Mouse (Mus musculus): ENCODE data around the gene Arhgap18. TPM values are rescaled to one million over a fixed set of nuclear protein-coding genes. Genes with fewer than 3 reads are reported as not detected.

Arhgap18 gene
- polyA plus RNA-seq, 1 experiment from 2014 or later, result 10.0 TPM

DNA sequence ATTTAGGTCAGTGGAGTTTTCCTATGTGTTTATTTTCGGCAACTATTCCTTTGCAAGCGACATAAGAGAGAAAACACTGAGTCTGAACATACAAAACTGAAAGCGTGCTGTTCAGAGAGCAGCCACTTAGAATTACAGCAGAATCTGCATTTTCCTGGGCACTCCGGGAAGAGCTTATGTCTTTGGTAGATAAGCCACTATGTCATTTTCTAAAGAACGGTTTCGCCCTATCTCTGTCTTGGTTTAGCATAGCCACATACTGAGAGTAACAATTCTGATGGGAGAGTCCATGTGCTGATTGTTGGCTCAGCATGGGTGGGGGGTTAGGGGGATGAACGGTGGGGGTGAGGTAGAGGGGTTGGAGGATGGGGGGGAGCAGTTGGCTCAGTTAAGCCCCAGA is 197.2 kb downstream of the Arhgap18 start:
- Histone ChIP-seq H3K36me3 (no peaks in the 10 kb centered on the region), H3K27me3 (ENCODE audit: insufficient read depth, poor library complexity, severe bottlenecking) (no peaks in the 10 kb centered on the region), H3K4me3 (no peak overlapping the region), H3K27ac (no peak overlapping the region), H3K9me3 (no peaks in the 10 kb centered on the region), H3K4me1 (replicated peaks) (no peaks in the 10 kb centered on the region)
- 87% methylated on average over 7 of the region's 7 CpGs for WGBS
- DNase-seq (ENCODE audit: low spot score), result no peak

DNA sequence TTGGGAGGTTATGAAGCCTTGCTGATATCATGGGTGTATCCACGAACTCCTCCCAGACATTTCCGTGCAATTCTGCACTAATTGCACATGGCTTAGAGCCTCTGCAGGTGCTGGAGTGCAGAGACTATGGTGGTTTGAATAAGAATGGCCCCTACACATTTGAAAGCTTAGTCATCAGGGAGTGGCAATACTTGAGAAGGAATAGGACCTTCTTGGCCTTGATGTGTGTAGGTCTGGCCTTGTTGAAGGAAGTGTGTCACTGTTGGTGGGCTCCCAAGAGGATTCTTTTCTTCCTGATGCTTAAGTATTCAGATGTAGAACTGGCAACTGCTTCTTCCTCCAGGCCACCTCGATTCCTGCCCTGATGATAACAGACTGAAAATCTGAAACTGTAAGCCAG is 205.3 kb downstream of the Arhgap18 start:
- Histone ChIP-seq H3K27ac (no peak overlapping the region), H3K4me3 (no peak overlapping the region), H3K27me3 (ENCODE audit: insufficient read depth, poor library complexity, severe bottlenecking) (no peaks in the 10 kb centered on the region), H3K9me3 (no peaks in the 10 kb centered on the region), H3K36me3 (no peaks in the 10 kb centered on the region), H3K4me1 (replicated peaks) (no peaks in the 10 kb centered on the region)
- no peak for DNase-seq (ENCODE audit: low spot score)
- whole genome bisulfite sequencing, result 77% methylated on average over 3 of the region's 3 CpGs

Measured in hindbrain, embryonic 10.5 days (tissue).